Mouse (Mus musculus): Measurements from ENCODE around the gene Tbc1d10b. TPM values are rescaled to one million over a fixed set of nuclear protein-coding genes. Genes with fewer than 3 reads are reported as not detected.
"Not testable (repeated sequence)": the region's sequence is repeated elsewhere in the genome, so short reads cannot be mapped to it uniquely, and the experiment has no call there.

The Tbc1d10b gene
- total RNA-seq, 2 experiments from 2014 or later, result 27.0 to 35.0 TPM

DNA sequence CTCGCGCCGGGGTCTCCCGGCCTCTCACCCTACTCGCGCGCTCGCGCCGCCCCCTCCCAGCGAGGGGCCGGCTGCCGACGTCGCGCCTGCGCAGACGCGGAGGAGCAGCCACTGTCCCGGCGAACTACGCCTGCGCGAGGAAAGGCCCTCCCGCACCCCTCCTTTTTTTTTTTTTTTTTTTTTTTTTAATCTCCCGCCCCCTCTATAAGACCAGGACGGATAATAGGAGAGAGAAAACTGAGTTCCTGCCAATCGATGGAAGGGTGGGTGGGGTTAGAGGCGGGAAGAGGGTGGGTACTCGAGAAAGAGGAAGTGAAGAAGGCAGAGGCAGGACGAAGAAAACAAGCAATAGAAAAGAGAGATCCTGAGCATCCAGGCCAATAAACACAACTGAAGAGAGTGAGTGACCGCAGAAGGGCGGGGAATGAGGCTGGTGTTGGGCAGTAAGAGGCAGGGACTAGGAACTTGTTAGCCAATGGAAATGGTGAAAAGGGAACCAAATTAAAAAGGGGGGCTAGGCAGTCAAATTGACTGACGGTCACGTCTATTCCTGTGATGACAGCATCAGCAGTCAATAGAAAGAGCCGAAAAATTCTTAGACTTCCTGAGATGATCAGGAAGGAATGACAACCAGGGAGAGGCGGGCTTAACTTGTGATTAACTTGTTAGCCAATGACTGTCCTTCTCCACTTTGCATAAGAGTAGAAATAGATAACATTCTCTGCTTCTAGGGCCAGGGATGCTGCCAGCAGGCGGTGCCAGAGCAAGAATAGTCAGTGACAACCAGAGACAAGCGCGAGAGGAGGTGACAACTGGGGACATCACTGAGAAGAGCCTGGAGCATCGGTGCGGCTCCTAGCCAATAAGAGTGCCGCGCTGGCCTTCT is 528 bp upstream of the Tbc1d10b start, which contains the start of gene Mylpf:
TSS of gene Mylpf (plus strand) at position 338 of the 886 bp plus-strand sequence.
- peak; percentile 73 for ATAC-seq (replicated peaks; ENCODE audit: poor library complexity, severe bottlenecking)

DNA sequence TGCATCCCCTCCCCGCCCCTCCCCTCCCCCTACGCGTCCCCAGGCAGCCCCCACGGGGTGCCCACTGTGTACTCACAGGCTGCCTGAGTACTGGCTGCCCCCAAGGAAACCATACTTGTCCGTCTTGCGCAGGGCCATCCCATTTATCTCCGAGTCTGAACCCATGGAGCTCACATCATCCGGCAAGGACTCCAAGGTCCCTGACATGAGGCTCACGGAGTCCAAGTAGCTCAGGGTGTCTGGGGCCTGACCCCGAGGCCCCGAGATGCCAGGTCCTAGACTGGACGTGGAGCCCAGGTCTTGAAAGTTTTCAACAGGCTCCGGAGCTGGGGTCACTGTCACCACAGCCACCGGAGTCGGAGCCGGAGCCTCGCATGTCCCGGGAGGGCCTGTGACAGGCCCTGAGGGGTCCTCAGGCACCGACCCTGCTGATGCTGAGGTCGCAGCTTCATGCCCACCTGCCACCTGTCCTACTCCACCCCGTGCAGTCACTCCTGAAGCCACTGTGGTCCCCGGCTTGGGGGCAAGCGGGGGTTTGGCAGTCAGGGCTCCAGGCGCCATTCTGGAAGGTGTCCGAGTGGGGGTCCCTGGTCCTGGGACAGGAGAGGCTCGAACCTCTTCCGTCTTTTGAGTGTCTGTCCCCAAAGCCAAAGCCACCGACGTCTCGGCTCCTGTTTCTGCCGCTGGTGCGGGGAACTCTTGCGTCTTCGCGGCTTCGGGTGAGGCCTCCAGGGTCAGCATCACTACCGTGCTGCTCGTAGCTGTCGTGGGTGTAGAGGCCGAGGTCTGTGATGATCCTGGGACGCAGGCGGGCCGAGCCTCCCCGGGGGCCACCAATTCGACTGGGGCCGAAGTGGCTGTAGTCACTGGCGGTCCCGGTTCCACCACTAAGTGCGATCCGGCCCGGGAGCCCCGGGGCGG is 634 bp downstream of the Tbc1d10b start:
- no peak for ATAC-seq (replicated peaks; ENCODE audit: poor library complexity, severe bottlenecking)

DNA sequence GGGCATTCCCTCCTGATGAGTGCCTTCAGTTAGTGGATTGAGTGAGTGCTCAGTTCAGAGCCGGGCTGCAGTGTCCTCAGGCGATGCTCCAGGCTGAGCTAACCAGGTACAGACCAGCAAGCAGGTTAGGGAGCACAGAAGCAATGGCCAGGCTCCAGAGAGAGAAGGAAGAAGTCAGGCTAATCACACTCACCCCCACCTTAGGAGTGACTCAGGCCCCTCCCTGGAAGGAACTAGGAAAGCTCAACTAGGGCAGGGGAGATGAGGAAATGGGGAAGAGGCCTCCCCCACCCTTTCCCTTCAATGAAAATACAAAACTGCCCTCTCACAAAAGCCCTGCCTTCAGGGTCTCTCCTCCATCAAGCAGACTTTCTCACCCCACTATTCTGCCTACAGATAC is 1.7 kb downstream of the Tbc1d10b start:
- peak; percentile 38 for ATAC-seq (replicated peaks; ENCODE audit: poor library complexity, severe bottlenecking)

DNA sequence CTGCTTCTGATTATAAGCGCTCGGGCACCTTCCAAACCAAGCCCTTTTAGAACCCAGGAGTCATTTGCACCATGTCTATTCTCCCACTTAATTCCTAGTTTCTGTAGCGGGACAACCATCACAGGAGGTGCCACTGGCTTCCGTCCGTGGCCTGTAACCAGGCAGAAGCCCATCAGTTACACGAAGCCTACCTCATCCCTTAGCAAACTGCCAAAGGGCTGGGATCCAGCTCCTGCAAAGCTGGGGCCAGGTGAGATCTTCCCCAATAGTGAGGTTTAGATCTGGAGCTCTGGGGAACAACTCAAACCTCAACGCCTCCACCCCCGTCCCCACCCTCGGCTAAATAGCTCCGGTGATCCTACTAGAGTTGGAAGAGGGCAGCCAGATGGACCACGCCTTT is 11.8 kb downstream of the Tbc1d10b start:
- ATAC-seq (replicated peaks; ENCODE audit: poor library complexity, severe bottlenecking), result no peak

DNA sequence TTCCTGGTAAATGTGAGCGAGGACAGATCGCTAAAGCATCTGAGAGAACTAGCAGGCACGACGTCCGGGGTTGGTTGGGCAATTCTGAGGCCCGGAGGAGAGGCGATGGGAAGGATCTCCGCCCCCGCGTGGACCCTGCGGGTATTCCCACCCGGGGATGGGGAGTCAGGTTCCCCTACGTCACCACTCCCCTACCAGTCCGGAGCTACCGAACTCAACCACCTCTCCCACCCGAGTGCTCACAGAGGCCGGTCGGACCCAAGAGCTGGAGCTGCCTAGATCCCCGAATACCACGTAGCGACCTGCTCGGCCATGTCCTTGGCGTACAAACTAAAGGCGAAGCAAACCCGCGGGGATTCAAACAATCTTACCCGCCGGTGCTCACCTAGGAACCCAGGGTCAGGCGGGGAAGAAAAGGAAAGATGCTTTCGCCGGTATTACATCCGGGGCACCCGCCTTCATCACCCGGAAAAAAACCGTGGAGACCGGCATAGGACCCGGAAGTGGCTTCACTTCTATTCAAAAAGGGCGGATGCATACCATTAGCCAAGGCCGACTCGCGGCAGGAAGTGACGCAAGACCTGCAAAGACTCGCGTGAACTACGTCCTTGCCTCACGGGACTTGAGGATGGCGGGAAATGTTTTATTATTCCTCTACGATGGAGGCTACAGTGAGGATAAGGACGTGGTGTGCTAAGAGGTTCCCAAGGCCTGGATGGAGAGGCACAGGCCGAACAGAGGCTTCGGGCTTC is 12.5 kb downstream of the Tbc1d10b start, which contains the start of gene Cd2bp2:
TSS of gene Cd2bp2 (minus strand) at position 507 of the 752 bp plus-strand sequence.
- peak; percentile 93 for ATAC-seq (replicated peaks; ENCODE audit: poor library complexity, severe bottlenecking)

DNA sequence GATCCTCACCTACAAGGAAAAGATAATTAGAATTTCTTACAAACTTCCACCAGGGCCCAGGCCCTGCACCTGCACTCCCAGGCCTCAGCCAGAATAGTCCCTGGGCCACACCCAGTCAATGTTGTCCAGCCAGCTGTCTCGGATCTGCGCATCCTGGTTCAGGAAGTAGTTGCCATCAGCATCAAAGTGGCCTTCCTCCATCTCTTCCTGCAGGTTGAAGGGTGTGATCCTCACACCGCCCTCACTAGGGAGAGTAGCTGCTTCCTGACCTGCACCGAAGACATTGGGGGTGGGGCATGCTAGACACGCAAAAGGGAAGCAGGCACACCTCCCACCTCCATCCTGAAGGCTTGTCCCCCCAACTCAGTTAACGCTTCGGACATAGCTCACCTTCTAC is 13.6 kb downstream of the Tbc1d10b start:
- ATAC-seq (replicated peaks; ENCODE audit: poor library complexity, severe bottlenecking), result no peak

DNA sequence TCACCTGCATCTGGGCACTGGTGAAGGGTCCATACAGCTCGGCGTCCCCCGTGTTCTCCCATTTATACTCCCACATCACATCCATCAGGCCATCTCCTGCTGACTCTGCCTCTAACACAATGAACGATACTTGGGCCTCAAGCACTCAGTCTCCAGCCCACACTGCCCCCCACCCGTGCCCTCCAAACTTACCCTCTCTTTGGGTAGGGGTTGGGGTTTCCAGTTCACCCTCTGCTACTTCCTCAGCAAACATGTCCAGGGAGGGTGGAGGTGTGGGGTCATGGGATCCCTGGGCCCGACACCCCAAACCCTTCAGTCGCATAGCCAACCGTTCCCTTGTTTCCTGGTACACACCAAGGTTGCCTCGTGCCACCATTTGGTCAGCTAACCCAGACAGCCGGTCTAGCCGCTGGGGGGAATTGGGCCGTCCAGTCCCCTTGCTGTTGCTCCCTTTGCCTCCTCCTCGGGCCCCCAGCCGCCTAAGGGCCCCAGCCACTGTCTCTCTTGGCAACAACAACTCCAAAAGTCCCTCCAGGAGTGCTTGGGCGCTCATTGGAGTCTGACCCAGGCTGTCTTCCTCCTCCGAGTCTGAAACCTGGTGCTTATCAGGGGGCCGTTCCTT is 14.1 kb downstream of the Tbc1d10b start:
- no peak for ATAC-seq (replicated peaks; ENCODE audit: poor library complexity, severe bottlenecking)

DNA sequence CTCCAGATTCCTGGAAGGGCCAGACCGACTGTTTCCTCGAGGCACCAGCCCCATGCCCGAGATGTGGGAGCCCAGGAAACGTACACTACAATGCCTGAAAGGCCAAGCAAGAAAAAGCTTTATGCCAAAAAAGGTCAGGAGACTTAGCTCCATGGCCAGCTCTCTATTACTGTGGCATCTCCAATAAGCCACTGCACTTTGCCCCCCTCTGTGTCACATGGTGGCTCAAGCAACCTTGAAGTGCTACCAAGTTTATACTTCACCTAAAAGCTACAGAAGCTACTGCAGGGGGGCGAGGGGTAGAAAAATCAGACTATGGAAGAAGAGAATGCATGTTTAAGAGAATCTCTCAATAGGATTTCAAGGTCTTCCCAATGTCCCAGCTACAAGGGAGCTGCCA is 15.3 kb downstream of the Tbc1d10b start:
- ATAC-seq (replicated peaks; ENCODE audit: poor library complexity, severe bottlenecking), result no peak

DNA sequence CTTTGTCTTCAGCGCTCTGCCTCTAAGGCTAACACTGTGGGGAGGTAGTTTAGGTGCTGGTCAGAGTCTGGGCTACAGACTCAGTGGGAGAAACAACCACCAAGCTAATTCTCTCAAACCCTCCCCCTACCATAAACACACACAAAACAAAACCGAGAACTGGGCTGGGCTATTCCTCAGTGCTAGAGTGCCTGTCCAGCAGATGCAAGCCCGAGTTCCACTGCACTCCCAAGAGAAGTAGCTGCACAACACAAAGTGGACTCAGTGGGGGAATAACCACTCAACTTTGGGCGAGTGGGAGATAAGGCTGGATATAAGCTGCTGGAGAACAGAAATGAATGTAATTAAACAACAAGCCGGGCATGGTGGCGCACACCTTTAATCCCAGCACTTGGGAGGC is 17.6 kb downstream of the Tbc1d10b start:
- no peak for ATAC-seq (replicated peaks; ENCODE audit: poor library complexity, severe bottlenecking)

DNA sequence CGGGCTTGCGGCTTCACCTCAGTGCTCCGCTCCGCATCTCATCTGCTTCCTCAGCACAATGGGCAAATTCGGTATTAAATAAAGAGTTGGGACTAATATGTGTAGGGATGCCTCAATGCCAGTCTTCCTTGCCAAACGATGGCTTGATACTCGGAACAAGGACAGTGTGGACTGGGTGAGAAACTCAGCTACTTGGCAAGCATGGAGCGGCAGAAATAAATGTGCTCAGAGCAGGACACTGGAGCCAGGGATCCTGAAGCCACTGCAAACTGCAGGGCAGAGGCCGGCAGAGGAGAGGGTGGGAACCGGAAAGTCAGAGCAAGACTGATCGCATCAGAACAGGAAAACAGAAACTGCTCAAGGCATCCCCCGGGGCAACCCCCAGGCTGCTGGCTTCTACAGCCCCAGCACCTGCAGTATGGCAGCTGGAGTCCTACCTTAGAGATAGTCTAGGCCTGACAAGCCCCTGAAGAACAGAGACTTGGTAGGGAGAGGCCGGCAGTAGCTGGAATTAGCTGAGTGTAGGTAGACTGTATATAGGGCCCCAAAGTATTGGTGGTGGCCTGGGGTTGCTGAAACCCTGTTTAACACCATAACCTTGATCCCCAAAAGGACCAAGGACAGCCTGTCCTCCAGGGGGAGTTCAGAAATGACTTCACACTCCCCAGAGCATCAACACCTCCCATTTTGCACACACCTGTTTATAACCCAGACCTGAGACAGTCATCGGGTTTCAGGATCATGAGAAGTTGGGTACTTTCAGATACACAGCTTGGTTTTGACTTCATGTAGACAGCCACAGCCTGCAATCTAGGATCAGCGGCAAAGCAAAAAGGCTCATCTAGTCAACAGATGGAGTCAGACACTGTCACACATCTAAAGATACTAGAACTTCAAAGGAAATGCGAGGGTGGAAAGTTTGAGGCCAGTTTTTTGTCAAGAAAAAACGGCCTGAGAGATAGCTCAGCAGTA is 19.7 kb downstream of the Tbc1d10b start:
- no peak for ATAC-seq (replicated peaks; ENCODE audit: poor library complexity, severe bottlenecking)

DNA sequence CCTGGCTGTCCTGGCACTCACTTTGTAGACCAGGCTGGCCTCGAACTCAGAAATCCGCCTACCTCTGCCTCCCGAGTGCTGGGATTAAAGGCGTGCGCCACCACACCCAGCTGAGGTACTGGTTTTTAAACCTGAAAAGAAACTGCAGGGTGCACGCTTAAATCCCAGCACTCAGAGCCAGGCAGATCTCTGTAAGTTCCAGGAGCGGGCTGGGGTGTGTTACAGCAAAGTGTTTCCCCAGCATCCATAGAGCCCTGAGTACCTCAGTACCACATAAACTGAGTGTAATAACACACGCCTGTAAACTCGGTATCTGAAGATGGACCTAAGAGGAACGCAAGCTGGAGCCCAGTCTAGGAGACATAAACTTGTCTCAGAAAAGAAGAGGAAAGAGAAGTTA is 20.9 kb downstream of the Tbc1d10b start:
- no peak for ATAC-seq (replicated peaks; ENCODE audit: poor library complexity, severe bottlenecking)

DNA sequence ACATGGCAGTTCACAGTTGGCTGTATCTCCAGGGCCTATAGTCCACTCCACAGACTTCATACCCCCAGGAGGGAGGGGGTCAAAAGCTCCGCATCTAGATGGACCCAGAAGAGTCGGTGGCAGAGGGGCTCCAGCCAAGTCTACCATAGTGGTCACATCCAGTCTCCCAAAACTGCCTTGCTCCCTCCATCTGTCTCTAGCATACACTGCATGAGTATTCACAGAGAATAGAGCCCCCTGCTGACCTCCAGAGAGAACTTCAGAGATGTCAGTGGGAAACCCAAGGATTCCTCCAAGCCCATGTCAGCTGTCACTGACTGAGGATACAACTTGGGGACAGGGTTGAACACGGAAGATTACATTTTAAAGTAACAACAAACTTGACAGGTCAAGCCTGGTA is 22.7 kb downstream of the Tbc1d10b start:
- peak; percentile 61 for ATAC-seq (replicated peaks; ENCODE audit: poor library complexity, severe bottlenecking)

DNA sequence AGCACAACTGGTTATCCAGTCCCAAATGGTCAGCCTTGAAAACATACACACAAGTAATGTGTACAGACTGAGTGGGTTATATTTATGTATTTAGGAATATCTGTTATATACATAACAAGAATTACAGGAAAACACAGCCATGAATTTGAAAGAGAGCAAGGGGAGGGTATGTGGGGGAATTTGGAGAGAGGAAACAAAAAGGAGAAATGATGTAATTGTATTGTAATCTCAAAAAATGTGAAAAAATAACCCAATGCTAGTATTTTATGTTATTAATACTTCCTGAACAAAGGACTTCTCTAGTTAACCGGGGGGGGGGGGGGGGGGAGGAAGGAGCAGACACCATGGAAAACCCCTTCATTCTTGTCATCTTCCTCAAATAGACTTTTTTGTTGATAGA is 23.5 kb downstream of the Tbc1d10b start:
- no peak for ATAC-seq (replicated peaks; ENCODE audit: poor library complexity, severe bottlenecking)

DNA sequence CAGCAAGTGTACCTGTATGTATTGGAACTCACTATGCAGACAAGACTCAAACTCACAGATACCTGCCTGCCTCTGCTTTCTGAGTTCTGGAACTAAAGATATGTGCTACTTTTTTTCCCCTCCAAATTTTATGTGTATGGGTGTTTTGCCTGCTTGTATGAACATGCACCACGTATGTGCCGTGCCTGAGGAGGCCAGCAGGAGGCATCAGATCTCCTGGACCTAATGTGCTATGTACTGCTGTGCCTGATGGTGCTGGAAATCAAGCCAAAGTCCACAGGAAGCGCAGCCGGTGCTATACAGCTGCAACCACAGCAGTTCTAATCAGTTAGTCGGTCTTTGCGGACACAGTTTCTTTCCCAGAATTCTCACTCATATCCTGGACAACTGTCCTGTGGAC is 24.4 kb downstream of the Tbc1d10b start:
- peak; percentile 60 for ATAC-seq (replicated peaks; ENCODE audit: poor library complexity, severe bottlenecking)

DNA sequence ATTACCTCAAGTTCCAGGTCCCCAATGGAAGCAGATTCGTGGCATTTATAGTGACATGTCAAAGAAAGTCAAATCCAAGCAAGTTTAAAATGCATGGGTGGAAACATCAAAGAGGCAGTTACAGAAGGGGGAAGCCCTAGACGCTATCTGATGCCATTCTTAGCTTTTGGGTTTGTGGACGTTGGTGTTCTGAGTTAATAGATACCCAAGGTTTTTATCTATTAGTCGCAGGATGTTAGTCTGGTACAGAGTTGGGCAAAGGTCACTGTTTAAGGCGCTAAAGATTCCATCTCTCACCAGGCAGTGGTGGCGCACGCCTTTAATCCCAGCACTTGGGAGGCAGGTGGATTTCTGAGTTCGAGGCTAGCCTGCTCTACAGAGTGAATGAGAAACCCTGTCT is 24.9 kb downstream of the Tbc1d10b start:
- no peak for ATAC-seq (replicated peaks; ENCODE audit: poor library complexity, severe bottlenecking)

DNA sequence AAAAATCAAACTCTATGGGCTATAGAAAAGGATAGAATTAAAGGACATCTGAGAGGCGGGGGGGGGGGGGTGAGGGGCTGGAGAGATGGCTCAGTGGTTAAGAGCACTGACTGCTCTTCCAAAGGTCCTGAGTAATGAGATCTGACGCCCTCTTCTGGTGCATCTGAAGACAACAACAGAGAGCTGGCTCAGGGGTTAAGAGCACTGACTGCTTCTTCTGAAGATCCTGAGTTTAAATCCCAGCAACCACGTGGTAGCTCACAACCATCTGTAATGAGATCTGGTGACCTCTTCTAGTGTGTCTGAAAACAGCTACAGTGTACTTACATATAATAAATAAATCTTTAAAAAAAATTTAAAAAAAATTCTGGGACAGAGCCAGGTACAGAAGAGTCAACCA is 26.5 kb downstream of the Tbc1d10b start:
- not testable (repeated sequence) for ATAC-seq (replicated peaks; ENCODE audit: poor library complexity, severe bottlenecking)

DNA sequence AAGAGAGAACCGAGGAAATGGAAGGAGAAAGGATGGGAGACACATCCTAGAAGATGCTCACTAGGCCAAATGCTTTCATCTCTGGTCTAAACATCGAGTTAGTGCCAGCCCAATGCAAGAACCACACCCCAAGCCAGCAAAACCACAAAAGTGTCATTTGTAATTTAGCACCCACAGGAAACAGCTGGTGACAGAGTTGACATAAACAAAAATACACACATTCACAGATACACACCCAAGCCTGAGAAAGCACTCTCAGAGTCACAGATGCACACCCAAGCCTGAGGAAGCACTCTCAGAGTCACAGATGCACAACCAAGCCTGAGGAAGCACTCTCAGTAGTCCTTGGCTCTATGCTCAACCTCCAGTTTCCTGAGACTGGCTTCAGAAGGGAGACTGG is 27.5 kb downstream of the Tbc1d10b start:
- ATAC-seq (replicated peaks; ENCODE audit: poor library complexity, severe bottlenecking), result 0 out of 2 replicates have a peak, but pooled peaks have one; percentile 31

DNA sequence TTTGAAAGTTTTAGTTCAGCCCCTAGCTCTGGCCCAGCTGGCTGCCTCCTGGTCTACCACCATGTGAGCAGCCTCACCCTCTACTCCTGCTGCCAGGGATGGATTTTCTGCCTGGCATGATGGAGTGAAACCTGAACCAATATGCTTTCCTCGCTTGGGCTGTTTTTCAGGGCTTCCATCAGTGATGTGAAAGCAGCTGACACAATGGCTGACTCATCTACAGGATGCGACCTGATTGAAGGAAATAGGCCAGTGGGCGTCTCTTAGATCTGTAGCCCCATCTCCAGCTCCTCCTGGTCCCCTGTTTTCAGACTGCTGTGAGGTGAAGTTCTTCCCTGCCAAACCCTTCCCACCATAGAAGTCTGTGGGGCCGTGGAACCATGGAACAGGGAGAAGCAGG is 31.3 kb downstream of the Tbc1d10b start:
- no peak for ATAC-seq (replicated peaks; ENCODE audit: poor library complexity, severe bottlenecking)

DNA sequence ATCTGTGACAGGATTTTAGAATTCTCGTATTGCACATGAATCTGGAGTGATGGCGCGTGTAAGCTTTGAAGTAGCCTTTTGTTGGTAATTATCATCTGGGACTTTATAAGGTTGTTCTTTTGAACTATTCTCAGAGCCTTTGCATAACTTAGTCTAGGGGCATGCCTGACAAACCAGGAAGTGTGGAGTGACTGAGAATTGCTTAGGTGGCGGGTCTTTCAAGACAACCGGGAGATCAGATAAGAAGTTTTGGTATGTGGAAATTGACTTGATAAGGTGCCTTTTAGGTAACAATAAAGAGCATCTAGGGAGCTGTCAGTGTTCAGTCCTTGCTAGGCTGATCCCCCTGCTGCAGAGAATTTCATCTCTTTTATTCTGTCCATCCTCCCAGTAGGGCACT is 41.8 kb downstream of the Tbc1d10b start:
- ATAC-seq (replicated peaks; ENCODE audit: poor library complexity, severe bottlenecking), result no peak

Data from granulocyte monocyte progenitor cell, adult 5-6 weeks (primary cell).